Mouse (Mus musculus) stomach, embryonic 14.5 days (tissue): ENCODE data around the gene Slc7a5. TPM values are rescaled to one million over a fixed set of nuclear protein-coding genes. Genes with fewer than 3 reads are reported as not detected.

Source experiments
- ATAC-seq: fragments of 200-750 bp; cut with Nextera tagmentation; 2 replicates; pipeline ENCODE4 v1.8.0; 2017; ENCODE audit warnings: low read depth, moderate TSS enrichment; ENCODE audit not compliant: insufficient number of reproducible peaks, insufficient read depth, low FRiP score
- H3K27ac ChIP-seq: fragments of 300-500 bp; sonication (generic); 2 replicates; pipeline ENCODE4 v1.5.1; 2014; ENCODE audit warnings: mild to moderate bottlenecking, low read length, moderate library complexity, mixed read lengths
- H3K27me3 ChIP-seq: fragments of 300-500 bp; sonication (generic); 2 replicates; pipeline ENCODE4 v1.6.1; 2014; ENCODE audit warnings: low read length, control low read depth, mixed read lengths; ENCODE audit not compliant: control insufficient read depth, insufficient read depth
- H3K36me3 ChIP-seq: fragments of 300-500 bp; sonication (generic); 2 replicates; pipeline ENCODE4 v1.6.1; 2014; ENCODE audit warnings: mild to moderate bottlenecking, control low read depth, low read length, moderate library complexity, mixed read lengths; ENCODE audit not compliant: control insufficient read depth, insufficient read depth
- H3K4me1 ChIP-seq: fragments of 300-500 bp; sonication (generic); 2 replicates; pipeline ENCODE4 v1.6.1; 2014; ENCODE audit warnings: low read length, control low read depth, mixed read lengths; ENCODE audit not compliant: control insufficient read depth, insufficient read depth
- H3K4me2 ChIP-seq: fragments of 300-500 bp; sonication (generic); replicated peaks from 2 replicates; pipeline ENCODE4 v1.6.1; 2014; ENCODE audit warnings: low read depth, low read length, control low read depth
- H3K4me3 ChIP-seq: fragments of 300-500 bp; sonication (generic); 2 replicates; pipeline ENCODE4 v1.5.1; 2014; ENCODE audit warnings: low read depth, low read length, control low read depth
- H3K9ac ChIP-seq: fragments of 300-500 bp; sonication (generic); replicated peaks from 2 replicates; pipeline ENCODE4 v1.6.1; 2014; ENCODE audit warnings: low read depth, mild to moderate bottlenecking, control low read depth, low read length, moderate library complexity, mixed read lengths
- H3K9me3 ChIP-seq: fragments of 300-500 bp; sonication (generic); 2 replicates; pipeline ENCODE4 v1.6.1; 2016; ENCODE audit warnings: low read depth, low read length, control low read depth; ENCODE audit not compliant: control insufficient read depth
- WGBS: fragments of 180-500 bp; shearing (Covaris S2); extraction: QIAGEN DNeasy Blood & Tissue Kit; methylation state at CpG from one replicate; pipeline ENCODE4 v1.1.7; 2014; 5-methylcytosine and 5-hydroxymethylcytosine counted together
- polyA plus RNA-seq: library from polyadenylated mRNA; unstranded; fragments of >200 nt; fragmentation: Nextera tagmentation; extraction: Ambion mirVana; gene quantifications from 2 replicates; pipeline ENCODE4 v1.2.1, GENCODE M21; 2014

Slc7a5 gene
- polyA plus RNA-seq, 1 experiment from 2014 or later, result 17.1 TPM

DNA sequence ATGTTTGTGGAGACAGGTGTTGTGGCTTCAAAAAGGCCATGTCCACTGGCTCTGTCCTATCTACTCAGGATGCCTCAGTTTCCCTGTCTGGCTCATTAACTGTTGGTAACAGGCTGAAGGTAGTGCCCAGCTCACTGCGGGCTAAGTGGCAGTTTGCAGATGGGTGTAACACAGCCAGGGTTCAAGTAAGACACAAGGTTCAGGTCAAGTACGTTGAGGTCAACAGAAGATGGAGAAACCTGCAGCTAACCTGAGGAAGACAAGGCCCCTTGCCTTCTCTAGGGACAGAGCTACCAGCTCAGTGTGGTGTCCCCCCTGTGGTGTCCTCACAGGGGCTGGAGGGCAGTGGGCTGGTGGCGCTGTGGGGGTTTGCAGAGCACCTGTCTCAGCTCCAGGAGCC, 27.8 kb downstream of the Slc7a5 start:
- Histone ChIP-seq H3K36me3 (peaks cover 3% of the 10 kb centered on the region; the same call in 1 of the 2 replicates), H3K4me1 (peaks cover 5% of the 10 kb centered on the region; the same call in 1 of the 2 replicates), H3K4me2 (no peak overlapping the region), H3K4me3 (no peak overlapping the region), H3K9me3 (no peaks in the 10 kb centered on the region), H3K27ac (no peak overlapping the region), H3K9ac (no peak overlapping the region), H3K27me3 (no peaks in the 10 kb centered on the region)
- no peak for ATAC-seq
- 85% methylated on average over 3 of the region's 3 CpGs for WGBS

DNA sequence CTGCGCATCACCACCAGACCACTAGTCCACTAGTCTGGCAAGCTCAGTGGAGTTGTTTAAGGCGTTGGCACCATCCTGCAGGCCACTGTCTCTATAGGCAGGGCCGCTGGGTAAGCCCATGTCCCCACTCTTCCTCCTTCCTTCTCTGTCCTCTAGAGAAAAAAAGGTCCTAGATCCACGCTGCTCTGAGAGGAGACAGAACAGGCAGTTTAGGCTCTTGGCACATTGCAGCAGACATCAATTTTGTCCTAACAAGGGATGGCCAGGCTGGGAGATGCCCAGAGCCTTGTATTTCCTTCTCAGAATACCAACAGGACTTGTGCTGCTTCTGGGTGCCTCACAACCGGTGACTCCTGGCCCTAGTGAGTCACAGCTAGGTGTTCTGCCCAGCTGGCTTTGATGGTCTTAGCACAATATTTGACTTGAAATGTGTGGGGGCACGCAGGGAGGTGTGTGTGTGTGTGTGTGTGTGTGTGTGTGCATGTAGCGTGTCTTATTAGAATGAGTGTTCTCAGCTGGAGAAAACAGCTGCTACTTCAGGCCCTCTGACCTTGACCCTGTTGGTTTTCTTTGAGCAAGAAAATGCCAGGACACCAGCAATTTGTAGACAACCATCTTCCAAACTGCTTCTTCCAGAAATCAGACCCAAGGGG, 29.5 kb downstream of the Slc7a5 start:
- ATAC-seq, result no peak
- Histone ChIP-seq H3K27me3 (no peaks in the 10 kb centered on the region), H3K27ac (no peak overlapping the region), H3K36me3 (no peaks in the 10 kb centered on the region; the same call in 1 of the 2 replicates), H3K4me3 (no peak overlapping the region), H3K9me3 (no peaks in the 10 kb centered on the region), H3K9ac (no peak overlapping the region), H3K4me2 (no peak overlapping the region), H3K4me1 (peaks cover 9% of the 10 kb centered on the region; the same call in 1 of the 2 replicates)
- 84% methylated on average over 7 of the region's 7 CpGs for WGBS

GRCm38 (mm10) chr8:121877212-121877611, 30.3 kb downstream of the Slc7a5 start:
- no peak for ATAC-seq
- WGBS, result 60% methylated on average over 5 of the region's 5 CpGs

GRCm38 (mm10) chr8:121875517-121875916, 32.0 kb downstream of the Slc7a5 start:
- H3K9ac ChIP-seq, result no peak overlapping the region
- H3K27ac ChIP-seq, result no peak overlapping the region; the same call in 1 of the 2 replicates
- no peaks in the 10 kb centered on the region for H3K9me3 ChIP-seq
- H3K4me2 ChIP-seq, result no peak overlapping the region
- H3K4me1 ChIP-seq, result peaks cover 17% of the 10 kb centered on the region; the same call in 1 of the 2 replicates
- H3K27me3 ChIP-seq, result no peaks in the 10 kb centered on the region
- no peak for ATAC-seq
- WGBS, result 76% methylated on average over 9 of the region's 9 CpGs
- no peaks in the 10 kb centered on the region for H3K36me3 ChIP-seq
- no peak overlapping the region for H3K4me3 ChIP-seq

More at GRCm38 (mm10) chr8:121877212-121877611, 30.3 kb downstream of the Slc7a5 start:
- Histone ChIP-seq H3K9ac (no peak overlapping the region), H3K4me3 (no peak overlapping the region), H3K4me2 (no peak overlapping the region), H3K27me3 (no peaks in the 10 kb centered on the region), H3K4me1 (peaks cover 13% of the 10 kb centered on the region; the same call in 1 of the 2 replicates), H3K27ac (no peak overlapping the region), H3K9me3 (no peaks in the 10 kb centered on the region), H3K36me3 (no peaks in the 10 kb centered on the region)

DNA sequence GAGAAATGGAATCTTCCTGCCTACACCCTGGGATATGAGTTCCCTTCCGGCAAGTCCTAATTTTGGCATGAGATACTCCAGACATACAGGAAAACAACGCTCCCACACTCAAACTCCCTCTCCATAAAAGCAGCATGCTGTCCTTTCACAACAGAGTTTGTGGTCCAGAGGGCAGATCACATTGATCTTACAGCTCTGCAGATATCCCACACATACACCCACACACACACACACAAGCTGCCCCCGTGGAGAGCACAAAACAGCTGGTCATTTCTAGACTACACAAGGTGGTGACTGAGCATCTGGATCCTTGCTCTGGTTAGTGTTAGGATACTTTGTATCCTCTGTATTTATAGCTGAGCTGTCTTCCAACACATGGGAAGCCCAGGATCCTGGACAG, 32.4 kb downstream of the Slc7a5 start:
- Histone ChIP-seq H3K9ac (no peak overlapping the region), H3K4me3 (no peak overlapping the region), H3K27me3 (no peaks in the 10 kb centered on the region), H3K4me2 (no peak overlapping the region), H3K36me3 (no peaks in the 10 kb centered on the region), H3K9me3 (no peaks in the 10 kb centered on the region), H3K27ac (no peak overlapping the region; the same call in 1 of the 2 replicates), H3K4me1 (peaks cover 17% of the 10 kb centered on the region; the same call in 1 of the 2 replicates)
- no peak for ATAC-seq
- WGBS, result 54% methylated on average over 3 of the region's 3 CpGs

- H3K9ac ChIP-seq, result no peak overlapping the region
- no peak overlapping the region for H3K4me2 ChIP-seq
- H3K27ac ChIP-seq, result peak overlapping the region; percentile 4; the same call in 1 of the 2 replicates
- H3K36me3 ChIP-seq, result no peaks in the 10 kb centered on the region
- H3K4me1 ChIP-seq, result peaks cover 17% of the 10 kb centered on the region; the same call in 1 of the 2 replicates
- 48% methylated on average over 9 of the region's 9 CpGs for WGBS
- no peak overlapping the region for H3K4me3 ChIP-seq
- H3K27me3 ChIP-seq, result no peaks in the 10 kb centered on the region
- no peaks in the 10 kb centered on the region for H3K9me3 ChIP-seq
- peak; percentile 50; the same call in 1 of the 2 replicates for ATAC-seq
These were observed 33.5 kb downstream of the Slc7a5 start for GRCm38 (mm10) chr8:121874031-121874430.

DNA sequence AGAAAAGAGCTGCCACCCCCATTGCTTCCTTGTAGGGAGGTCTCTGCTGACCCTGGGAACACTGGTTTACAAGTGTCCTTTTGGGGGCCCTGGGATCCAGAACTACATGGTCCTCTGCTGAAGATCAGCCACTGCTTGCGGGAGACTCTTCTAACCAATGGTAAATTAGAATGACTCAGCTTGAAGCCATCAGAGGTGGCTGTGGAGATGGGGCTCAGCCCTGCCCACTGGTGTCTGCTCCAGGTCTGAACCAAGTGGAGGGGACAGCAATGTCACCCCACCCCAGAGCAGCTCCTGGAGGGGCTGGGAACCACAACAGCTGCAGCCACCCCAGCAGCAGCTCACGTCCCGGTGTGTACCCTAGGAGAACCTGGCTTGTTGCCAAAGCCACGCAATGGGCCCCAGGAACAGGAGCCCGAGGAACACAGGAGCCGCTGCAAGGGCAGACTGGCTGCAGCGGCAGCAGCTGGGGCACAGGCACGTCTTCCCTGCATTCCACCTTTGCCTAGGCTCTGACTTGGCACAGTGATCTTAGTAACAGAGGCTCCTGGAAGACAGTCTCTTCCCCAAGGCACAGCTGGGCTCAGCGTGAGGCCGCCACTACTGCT, 35.6 kb downstream of the Slc7a5 start:
- Histone ChIP-seq H3K27me3 (no peaks in the 10 kb centered on the region), H3K4me2 (0 out of 2 replicates have a peak overlapping the region, but pooled peaks have one; percentile 6), H3K36me3 (no peaks in the 10 kb centered on the region), H3K4me3 (no peak overlapping the region), H3K9me3 (no peaks in the 10 kb centered on the region), H3K4me1 (peaks cover 17% of the 10 kb centered on the region; the same call in 1 of the 2 replicates), H3K27ac (no peak overlapping the region), H3K9ac (no peak overlapping the region)
- WGBS, result 25% methylated on average over 10 of the region's 10 CpGs
- peak; percentile 56; the same call in 1 of the 2 replicates for ATAC-seq

GRCm38 (mm10) chr8:121870190-121870589, 37.3 kb downstream of the Slc7a5 start:
- H3K4me2 ChIP-seq, result no peak overlapping the region
- no peak for ATAC-seq
- H3K4me1 ChIP-seq, result peaks cover 15% of the 10 kb centered on the region; the same call in 1 of the 2 replicates
- no peaks in the 10 kb centered on the region for H3K9me3 ChIP-seq
- H3K4me3 ChIP-seq, result no peak overlapping the region
- no peak overlapping the region for H3K27ac ChIP-seq
- no peaks in the 10 kb centered on the region for H3K27me3 ChIP-seq
- H3K9ac ChIP-seq, result no peak overlapping the region
- 83% methylated on average over 2 of the region's 2 CpGs for WGBS
- H3K36me3 ChIP-seq, result no peaks in the 10 kb centered on the region
